Mouse (Mus musculus): ENCODE results near the gene Per3.

The Per3 gene

GRCm38 (mm10) chr4:150958536-150958935 is 85.9 kb downstream of the Per3 start:
- no peak for DNase-seq (ENCODE audit: low spot score in 2 of 2)

GRCm38 (mm10) chr4:150957106-150957458 is 87.4 kb downstream of the Per3 start:
- no peak for DNase-seq (ENCODE audit: low spot score in 2 of 2)

- no peak for DNase-seq (ENCODE audit: low spot score in 2 of 2)
Observed at GRCm38 (mm10) chr4:150956369-150957105, 87.9 kb downstream of the Per3 start.

All from urinary bladder, adult 18-20 months (tissue).